Mouse (Mus musculus) stomach, postnatal 0 days (tissue): ENCODE results near the gene Ccdc177.

Source experiments
- CTCF ChIP-seq: IDR thresholded peaks from 2 replicates; pipeline ENCODE4 v1.5.1; 2016; ENCODE audit warnings: antibody characterized with exemption, low read depth, mild to moderate bottlenecking, moderate library complexity
- EP300 ChIP-seq: optimal IDR thresholded peaks from 2 replicates; pipeline ENCODE3; 2016; ENCODE audit warnings: antibody characterized with exemption

GRCm38 (mm10) chr12:80776046-80776634 lies 15.7 kb upstream of the Ccdc177 start:
- no peak for TF ChIP-seq CTCF
- TF ChIP-seq EP300 = no peak
